Mouse (Mus musculus) layer of hippocampus, adult 18-20 months (tissue): ENCODE measurements at regions not wholly inside any gene's neighbourhood (a gene's known extent, or its start where the extent isn't known, plus 50 kb on each side); places are given as distances from the start of the nearest gene placed in this dataset.

Experiments used
- DNase-seq, 2 experiments: peaks; one replicate each; pipeline ENCODE4 v3.0.0; 2022; ENCODE audit warnings: low spot score in 2 of 2

GRCm38 (mm10) chr7:75923951-75924467 is 75.9 kb downstream of the Klhl25 start:
- DNase-seq, result no peak

GRCm38 (mm10) chr7:75927537-75927936 is 79.4 kb downstream of the Klhl25 start:
- DNase-seq, result peak in 1 of 2 experiments; percentile 74

GRCm38 (mm10) chr7:75943844-75944243 is 95.7 kb downstream of the Klhl25 start:
- no peak for DNase-seq

- no peak for DNase-seq
Measured at GRCm38 (mm10) chr7:75955671-75956070, 107.6 kb downstream of the Klhl25 start.

- DNase-seq, result no peak
Measured at GRCm38 (mm10) chr7:75957366-75957765, 109.3 kb downstream of the Klhl25 start.

GRCm38 (mm10) chr7:75959903-75960620 is 112.0 kb downstream of the Klhl25 start:
- DNase-seq, result peak in 1 of 2 experiments; percentile 50

- DNase-seq, result no peak
Measured at GRCm38 (mm10) chr7:75968177-75968576, 120.1 kb downstream of the Klhl25 start.

- DNase-seq, result no peak
Measured at GRCm38 (mm10) chr7:75970914-75971313, 122.8 kb downstream of the Klhl25 start.

GRCm38 (mm10) chr7:75971706-75972105 is 123.6 kb downstream of the Klhl25 start:
- DNase-seq, result no peak

- no peak for DNase-seq
Measured at GRCm38 (mm10) chr7:75981560-75981959, 133.4 kb downstream of the Klhl25 start.

- peak; percentile 79 to 85 for DNase-seq
Measured at GRCm38 (mm10) chr7:75983029-75983808, 135.1 kb downstream of the Klhl25 start.

- no peak for DNase-seq
Measured at GRCm38 (mm10) chr7:75983809-75984171, 135.7 kb downstream of the Klhl25 start.

- DNase-seq, result peak in 1 of 2 experiments; percentile 37
Measured at GRCm38 (mm10) chr7:75998853-75999252, 150.7 kb downstream of the Klhl25 start.

- DNase-seq, result no peak
Measured at GRCm38 (mm10) chr7:75999324-75999907, 151.3 kb downstream of the Klhl25 start.

- peak; percentile 16 to 57 for DNase-seq
Measured at GRCm38 (mm10) chr7:76001012-76001411, 152.9 kb downstream of the Klhl25 start.

- no peak for DNase-seq
Measured at GRCm38 (mm10) chr7:76008226-76008625, 160.1 kb downstream of the Klhl25 start.

- DNase-seq, result peak; percentile 5 to 33
Measured at GRCm38 (mm10) chr7:76047743-76048142, 181.9 kb upstream of the Agbl1 start.

GRCm38 (mm10) chr7:76049342-76049741 is 180.3 kb upstream of the Agbl1 start:
- no peak for DNase-seq

GRCm38 (mm10) chr7:76053843-76054242 is 175.8 kb upstream of the Agbl1 start:
- peak; percentile 19 to 80 for DNase-seq

- DNase-seq, result no peak
Measured at GRCm38 (mm10) chr7:76099149-76099548, 130.5 kb upstream of the Agbl1 start.

- no peak for DNase-seq
Measured at GRCm38 (mm10) chr7:76121242-76121844, 108.3 kb upstream of the Agbl1 start.
